Mouse (Mus musculus): ENCODE data around the gene Rec8. TPM values are rescaled to one million over a fixed set of nuclear protein-coding genes. Genes with fewer than 3 reads are reported as not detected.

Rec8 gene
- polyA plus RNA-seq, 1 experiment = not detected

GRCm38 (mm10) chr14:55613346-55613745, 4.5 kb upstream of the Rec8 start:
- no peak overlapping the region for H3K4me3 ChIP-seq (ENCODE audit: insufficient read depth, low read depth, low read length)
- no peaks in the 10 kb centered on the region for H3K4me1 ChIP-seq (ENCODE audit: control insufficient read depth, insufficient read depth, insufficient read length, low read length)
- no peak overlapping the region for H3K27ac ChIP-seq (replicated peaks; ENCODE audit: low read depth, low read length)

GRCm38 (mm10) chr14:55614565-55615178, 3.2 kb upstream of the Rec8 start:
- no peak overlapping the region for H3K4me3 ChIP-seq (ENCODE audit: insufficient read depth, low read depth, low read length)
- H3K4me1 ChIP-seq (ENCODE audit: control insufficient read depth, insufficient read depth, insufficient read length, low read length) = no peaks in the 10 kb centered on the region
- no peak overlapping the region for H3K27ac ChIP-seq (replicated peaks; ENCODE audit: low read depth, low read length)

- Histone ChIP-seq H3K4me3 (ENCODE audit: insufficient read depth, low read depth, low read length) (no peak overlapping the region), H3K4me1 (ENCODE audit: control insufficient read depth, insufficient read depth, insufficient read length, low read length) (no peaks in the 10 kb centered on the region), H3K27ac (replicated peaks; ENCODE audit: low read depth, low read length) (no peak overlapping the region)
Measured at GRCm38 (mm10) chr14:55615876-55616275, 2.0 kb upstream of the Rec8 start.

GRCm38 (mm10) chr14:55616844-55617243, 993 bp upstream of the Rec8 start:
- Histone ChIP-seq H3K4me1 (ENCODE audit: control insufficient read depth, insufficient read depth, insufficient read length, low read length) (no peaks in the 10 kb centered on the region), H3K27ac (replicated peaks; ENCODE audit: low read depth, low read length) (no peak overlapping the region), H3K4me3 (ENCODE audit: insufficient read depth, low read depth, low read length) (no peak overlapping the region)

GRCm38 (mm10) chr14:55618486-55619195, 804 bp downstream of the Rec8 start:
- H3K4me1 ChIP-seq (ENCODE audit: control insufficient read depth, insufficient read depth, insufficient read length, low read length) = no peaks in the 10 kb centered on the region
- H3K4me3 ChIP-seq (ENCODE audit: insufficient read depth, low read depth, low read length) = no peak overlapping the region
- no peak overlapping the region for H3K27ac ChIP-seq (replicated peaks; ENCODE audit: low read depth, low read length)

GRCm38 (mm10) chr14:55628077-55628827, 10.4 kb downstream of the Rec8 start:
- Histone ChIP-seq H3K27ac (replicated peaks; ENCODE audit: low read depth, low read length) (no peak overlapping the region), H3K4me1 (ENCODE audit: control insufficient read depth, insufficient read depth, insufficient read length, low read length) (no peaks in the 10 kb centered on the region), H3K4me3 (ENCODE audit: insufficient read depth, low read depth, low read length) (no peak overlapping the region)

GRCm38 (mm10) chr14:55629312-55629711, 11.5 kb downstream of the Rec8 start:
- no peak overlapping the region for H3K4me3 ChIP-seq (ENCODE audit: insufficient read depth, low read depth, low read length)
- H3K27ac ChIP-seq (replicated peaks; ENCODE audit: low read depth, low read length) = no peak overlapping the region
- no peaks in the 10 kb centered on the region for H3K4me1 ChIP-seq (ENCODE audit: control insufficient read depth, insufficient read depth, insufficient read length, low read length)

DNA sequence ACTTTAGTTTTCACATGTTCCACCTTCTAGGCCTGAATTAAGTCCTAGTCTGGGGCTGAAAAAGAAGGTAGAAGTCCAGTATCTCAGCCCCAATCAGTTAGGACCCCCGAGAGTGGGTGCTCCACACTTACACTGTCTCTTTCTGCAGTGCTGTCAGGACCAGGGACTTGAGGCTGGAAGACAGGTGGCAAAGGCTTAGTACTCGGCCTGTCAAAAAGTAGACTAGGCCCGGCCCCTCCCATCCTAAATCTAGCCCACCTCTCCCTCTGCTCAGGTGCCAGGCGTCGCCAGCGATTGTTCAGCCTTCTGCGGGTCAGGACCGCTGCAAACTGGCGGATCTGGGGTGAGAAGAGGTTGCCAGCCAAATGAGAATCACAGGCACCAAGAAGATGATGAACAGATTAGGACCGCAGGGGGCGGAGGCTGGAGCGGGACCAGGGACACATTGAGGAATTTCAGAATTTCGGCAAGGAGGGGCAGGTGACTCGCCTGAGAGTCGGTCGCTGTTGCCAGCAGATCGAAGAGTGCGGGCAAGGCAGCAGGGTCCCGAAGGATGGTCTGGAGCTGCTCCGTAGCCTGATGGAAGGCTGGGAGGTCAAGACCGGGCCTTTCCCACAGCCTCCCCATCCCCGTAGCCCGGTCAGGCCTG, 17.2 kb downstream of the Rec8 start:
- Histone ChIP-seq H3K4me1 (ENCODE audit: control insufficient read depth, insufficient read depth, insufficient read length, low read length) (peaks cover 3% of the 10 kb centered on the region; the same call in 1 of the 2 replicates), H3K27ac (replicated peaks; ENCODE audit: low read depth, low read length) (peak overlapping the region; percentile 58), H3K4me3 (ENCODE audit: insufficient read depth, low read depth, low read length) (peak overlapping the region; percentile 74)

- Histone ChIP-seq H3K4me3 (ENCODE audit: insufficient read depth, low read depth, low read length) (peak within 1 kb of the TSS; percentile 74), H3K4me1 (ENCODE audit: control insufficient read depth, insufficient read depth, insufficient read length, low read length) (peaks cover 3% of the 10 kb centered on the region; the same call in 1 of the 2 replicates), H3K27ac (replicated peaks; ENCODE audit: low read depth, low read length) (peak within 1 kb of the TSS; percentile 58)
Measured at GRCm38 (mm10) chr14:55635523-55636007, 17.7 kb downstream of the Rec8 start, which contains the start of gene Ipo4. Gene Ipo4, minus strand, starts transcription at chr14:55635957.

DNA sequence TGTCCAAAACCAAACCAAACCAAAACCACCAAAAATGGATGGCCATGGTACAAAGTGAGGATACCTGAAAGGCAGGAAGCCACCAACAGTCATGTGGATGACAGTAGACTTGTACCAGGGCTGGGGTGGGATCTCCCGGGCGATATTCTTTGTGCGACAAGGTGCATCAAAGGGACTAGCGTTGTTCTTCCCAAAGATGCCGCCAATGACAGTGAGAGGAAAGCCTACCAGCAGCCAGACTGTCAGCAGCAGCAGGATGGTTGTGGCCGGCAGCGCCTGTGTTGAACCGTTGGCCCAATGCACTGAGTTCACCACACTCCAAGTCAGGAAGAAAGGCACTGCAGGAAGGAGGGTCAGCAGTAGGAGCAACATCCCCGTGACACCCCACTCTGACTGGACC, 20.0 kb downstream of the Rec8 start, which contains the start of gene Gm49378:
Gene Gm49378 (minus strand): TSS at position 101 of the 400 bp plus-strand sequence.
- H3K4me3 ChIP-seq (ENCODE audit: insufficient read depth, low read depth, low read length) = no peak within 1 kb of the TSS
- peaks cover 8% of the 10 kb centered on the region for H3K4me1 ChIP-seq (ENCODE audit: control insufficient read depth, insufficient read depth, insufficient read length, low read length)
- no peak within 1 kb of the TSS for H3K27ac ChIP-seq (replicated peaks; ENCODE audit: low read depth, low read length)

DNA sequence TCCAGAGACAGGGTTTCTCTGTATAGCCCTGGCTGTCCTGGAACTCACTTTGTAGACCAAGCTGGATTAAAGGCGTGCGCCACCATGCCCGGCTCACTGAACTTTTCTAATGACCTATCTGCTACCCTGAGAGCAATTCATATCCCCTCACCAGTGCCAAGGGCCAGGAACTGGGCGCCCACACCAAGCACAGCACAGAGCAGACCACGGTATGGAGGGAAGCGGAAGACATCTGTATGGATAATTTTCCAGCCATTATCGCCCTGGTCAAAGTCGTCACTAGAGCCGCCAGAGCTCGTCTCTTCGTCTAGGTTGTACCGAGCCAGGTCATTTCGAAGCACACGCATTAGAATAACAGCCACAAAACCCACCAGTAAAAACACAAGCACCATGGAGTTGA, 23.0 kb downstream of the Rec8 start:
- Histone ChIP-seq H3K4me3 (ENCODE audit: insufficient read depth, low read depth, low read length) (no peak overlapping the region), H3K4me1 (ENCODE audit: control insufficient read depth, insufficient read depth, insufficient read length, low read length) (peaks cover 10% of the 10 kb centered on the region), H3K27ac (replicated peaks; ENCODE audit: low read depth, low read length) (no peak overlapping the region)

GRCm38 (mm10) chr14:55641291-55641690, 23.5 kb downstream of the Rec8 start:
- H3K4me1 ChIP-seq (ENCODE audit: control insufficient read depth, insufficient read depth, insufficient read length, low read length) = peaks cover 10% of the 10 kb centered on the region
- no peak overlapping the region for H3K27ac ChIP-seq (replicated peaks; ENCODE audit: low read depth, low read length)
- H3K4me3 ChIP-seq (ENCODE audit: insufficient read depth, low read depth, low read length) = no peak overlapping the region

GRCm38 (mm10) chr14:55642679-55643059, 24.8 kb downstream of the Rec8 start:
- Histone ChIP-seq H3K27ac (replicated peaks; ENCODE audit: low read depth, low read length) (peak overlapping the region; percentile 99; the same call in 1 of the 2 replicates), H3K4me3 (ENCODE audit: insufficient read depth, low read depth, low read length) (peak overlapping the region; percentile 89), H3K4me1 (ENCODE audit: control insufficient read depth, insufficient read depth, insufficient read length, low read length) (peaks cover 10% of the 10 kb centered on the region)

DNA sequence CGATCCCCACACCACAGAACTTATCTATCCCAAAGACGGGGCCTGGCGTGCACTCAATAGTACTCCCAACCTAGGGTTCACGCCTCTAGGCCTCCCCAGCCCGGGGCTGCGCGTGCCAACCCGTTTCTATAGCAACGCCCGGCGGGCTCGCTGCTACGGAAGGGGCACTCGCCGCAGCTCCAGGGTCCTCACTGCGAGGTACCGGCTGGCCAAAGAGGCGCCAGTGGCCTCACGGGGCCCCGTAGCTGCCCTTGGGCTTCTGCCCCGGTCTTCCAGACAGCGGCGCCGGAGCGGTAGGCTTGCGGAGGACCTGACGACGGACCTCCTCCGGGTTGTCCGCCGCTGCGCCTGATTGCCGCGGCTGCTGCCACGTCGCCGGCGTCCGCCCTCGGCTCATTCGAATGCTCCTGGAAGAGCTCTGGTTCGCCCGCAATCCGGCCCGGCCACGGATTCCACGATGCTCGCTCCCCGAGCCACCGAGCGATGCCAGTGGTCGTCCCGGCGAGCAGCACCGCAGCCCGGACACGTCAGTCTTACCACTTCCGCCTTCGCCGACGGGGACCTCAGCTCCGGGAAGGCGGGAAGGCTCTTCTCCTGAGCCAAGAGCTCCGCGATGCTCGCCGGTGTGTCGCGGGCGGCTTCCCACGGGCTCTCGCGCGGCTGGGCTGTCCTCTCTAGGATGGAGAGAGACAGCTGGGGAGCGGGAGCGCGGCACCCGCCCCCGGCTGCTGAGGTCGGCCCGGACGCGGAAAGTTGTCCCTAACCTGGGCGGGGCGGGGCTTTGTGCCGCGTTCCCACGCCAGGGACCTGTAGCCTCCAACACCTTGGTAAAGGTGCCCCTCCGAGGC, 25.4 kb downstream of the Rec8 start, which contains the start of gene Tm9sf1:
Gene Tm9sf1 (minus strand): TSS at position 747 of the 848 bp plus-strand sequence.
- H3K4me1 ChIP-seq (ENCODE audit: control insufficient read depth, insufficient read depth, insufficient read length, low read length) = peaks cover 10% of the 10 kb centered on the region
- H3K27ac ChIP-seq (replicated peaks; ENCODE audit: low read depth, low read length) = peak within 1 kb of the TSS; percentile 99
- peak within 1 kb of the TSS; percentile 89 for H3K4me3 ChIP-seq (ENCODE audit: insufficient read depth, low read depth, low read length)
